Mouse (Mus musculus) spleen, postnatal 10 days (tissue): ENCODE measurements around the gene Lamp2.
A peak's percentile ranks its signal among the peaks of the same experiment; 100 is the strongest.
"Not testable (repeated sequence)": the region's sequence is repeated elsewhere in the genome, so short reads cannot be mapped to it uniquely, and the experiment has no call there.

Source experiments
- DNase-seq, 2 experiments: peaks; one replicate each; pipeline ENCODE4 v3.0.0; 2021 to 2022; ENCODE audit warnings: low spot score in 2 of 2

Lamp2 gene

DNA sequence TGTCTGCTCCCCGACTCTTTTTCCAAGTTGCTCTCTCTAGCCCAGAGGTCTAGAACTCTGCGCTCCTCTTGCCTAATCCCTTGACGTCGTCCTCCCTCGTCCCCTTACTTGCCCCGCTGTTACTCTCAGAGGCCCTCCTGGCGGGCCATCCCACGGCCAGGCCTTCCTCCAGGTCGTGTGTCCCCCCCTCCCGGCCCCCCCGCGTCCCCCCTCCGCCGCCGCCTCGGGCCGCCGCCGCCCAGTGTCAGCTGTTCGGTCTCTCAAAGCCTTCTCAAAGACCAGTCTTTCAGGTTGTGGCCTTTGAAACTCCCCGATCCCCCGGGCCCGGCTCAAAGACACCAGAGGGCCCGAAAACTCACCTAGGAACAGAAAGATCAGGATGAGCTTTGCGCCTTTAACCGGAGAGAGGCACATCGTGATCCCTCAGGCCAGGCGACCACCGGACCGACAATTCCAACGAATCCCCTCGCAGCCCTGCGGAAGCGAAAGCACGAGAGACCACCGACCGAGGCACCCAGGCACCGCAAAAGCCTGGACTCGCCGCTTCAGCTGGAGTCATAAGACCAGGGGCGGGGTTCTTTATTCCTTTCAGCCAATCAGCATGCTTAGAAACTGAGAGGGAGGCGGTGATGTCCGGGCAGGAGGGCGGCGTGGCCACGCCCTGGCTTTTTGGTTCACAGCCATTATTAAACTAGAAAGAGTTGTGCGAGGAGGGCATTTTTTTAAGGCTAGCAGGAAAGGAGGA lies at the start of gene Lamp2:
Gene Lamp2 (minus strand): TSS at position 565 of the 745 bp plus-strand sequence.
- DNase-seq = peak; percentile 54 to 79

DNA sequence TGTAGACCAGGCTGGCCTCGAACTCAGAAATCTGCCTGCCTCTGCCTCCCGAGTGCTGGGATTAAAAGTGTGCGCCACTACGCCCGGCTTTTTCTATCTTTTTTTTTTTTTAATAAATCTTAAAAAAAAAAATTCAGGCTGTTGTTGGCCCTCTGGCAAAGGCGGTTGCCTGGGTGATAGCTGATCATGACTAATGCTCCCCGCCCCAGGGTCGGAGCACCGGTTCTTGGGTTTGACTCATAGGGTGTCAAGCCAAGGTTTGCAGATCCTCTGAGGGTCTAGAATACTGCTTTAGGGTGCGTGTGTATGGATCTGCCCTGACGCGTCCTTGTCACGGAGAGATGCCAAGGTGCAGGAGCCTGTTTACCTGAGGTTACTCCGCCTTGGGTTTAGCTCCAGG lies 48.6 kb upstream of the Lamp2 start:
- no peak for DNase-seq

- DNase-seq = peak in 1 of 2 experiments; percentile 17
These were observed 45.9 kb upstream of the Lamp2 start for GRCm38 (mm10) chrX:38502182-38502581.

DNA sequence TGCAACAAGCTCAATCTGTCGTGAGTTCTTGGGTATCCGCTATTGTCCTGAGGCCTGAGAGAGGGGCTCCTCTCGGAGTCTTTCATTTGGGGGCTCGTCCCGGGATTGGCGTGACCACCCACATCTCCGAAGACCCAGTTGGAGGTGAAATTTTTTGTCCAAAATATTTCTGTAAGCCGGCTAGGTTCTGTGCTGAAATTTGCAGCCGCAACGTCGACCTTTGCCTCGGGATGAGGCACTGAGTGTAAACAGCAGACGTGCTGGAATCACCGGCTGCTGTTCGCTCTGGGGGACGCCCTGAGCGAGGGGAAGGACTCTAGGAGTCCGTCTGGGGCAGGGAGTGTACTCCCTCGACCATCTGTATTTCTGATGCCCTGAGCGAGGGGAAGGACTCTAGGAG lies 29.2 kb upstream of the Lamp2 start:
- DNase-seq = not testable (repeated sequence)

DNA sequence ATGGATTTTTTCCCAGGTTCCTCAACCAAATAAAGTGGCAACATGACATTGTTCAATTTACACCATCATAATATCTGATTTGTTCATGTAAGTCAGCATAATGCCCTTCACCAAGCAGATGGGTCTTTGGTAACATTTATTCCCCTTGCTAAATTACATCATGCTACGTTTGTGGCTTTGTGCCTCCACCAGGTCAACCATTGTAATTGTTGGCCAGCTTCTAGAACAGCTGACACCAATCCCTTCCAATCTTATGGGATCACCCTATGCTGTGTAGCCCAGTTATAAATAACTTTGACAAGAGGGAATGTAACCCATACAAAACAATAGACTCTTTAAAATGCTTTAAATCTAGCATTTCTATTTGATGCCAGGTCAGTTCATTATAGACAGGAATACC lies 22.3 kb upstream of the Lamp2 start:
- DNase-seq = no peak

DNA sequence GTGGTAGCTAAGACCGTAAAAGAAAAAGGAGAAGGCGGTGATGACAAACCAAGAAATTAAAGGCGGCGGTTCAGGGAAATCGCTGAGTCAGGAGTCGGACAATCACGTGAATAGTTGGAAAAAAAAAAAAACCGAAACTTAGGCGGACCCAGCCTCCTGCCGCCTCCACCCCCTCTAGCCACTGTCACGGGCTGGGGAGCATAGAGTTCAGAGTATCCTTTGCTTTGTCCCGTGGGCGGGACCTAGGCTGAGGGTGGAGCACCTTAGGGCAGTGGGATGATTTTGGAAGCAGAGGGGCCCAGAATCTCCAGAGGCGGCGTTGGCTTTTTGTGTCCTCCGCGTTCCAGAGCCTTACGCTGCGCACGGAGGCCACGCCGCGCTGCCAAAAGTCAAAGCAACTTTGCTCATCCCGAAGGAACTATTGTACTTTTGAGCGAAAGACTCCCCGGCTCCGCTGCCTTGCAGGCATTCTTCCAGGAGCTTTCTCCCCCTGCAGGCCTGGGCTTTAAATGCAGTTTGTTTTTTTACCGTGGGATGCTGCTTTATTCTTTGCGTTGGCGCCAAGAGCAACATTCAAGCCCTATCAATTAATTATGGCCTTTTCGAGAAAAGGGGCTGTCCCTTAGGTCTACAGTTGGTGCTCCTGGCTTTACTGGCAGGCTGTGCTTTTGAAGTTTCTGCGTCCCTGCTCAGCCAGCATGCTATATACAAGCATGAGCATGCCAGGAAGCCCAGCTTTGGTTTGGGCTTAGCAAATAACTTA lies 17.5 kb upstream of the Lamp2 start:
- peak; percentile 41 to 70 for DNase-seq

DNA sequence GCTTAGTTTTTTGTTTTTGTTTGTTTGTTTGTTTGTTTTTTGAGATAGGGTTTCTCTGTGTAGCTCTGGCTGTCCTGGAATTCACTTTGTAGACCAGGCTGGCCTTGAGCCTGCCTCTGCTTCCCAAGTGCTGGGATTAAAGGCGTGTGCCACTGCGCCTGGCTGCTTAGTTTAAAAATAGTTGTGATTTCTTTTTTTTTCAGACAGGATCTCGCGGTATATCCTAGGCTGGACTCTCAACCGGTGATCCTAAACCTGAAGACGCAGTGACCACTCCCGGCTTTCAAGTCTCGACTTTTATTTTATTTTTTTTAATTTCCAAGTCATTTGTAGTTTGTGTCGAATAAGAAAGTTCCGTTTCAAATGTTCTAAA lies 16.9 kb upstream of the Lamp2 start:
- DNase-seq = peak in 1 of 2 experiments; percentile 12

- no peak for DNase-seq
These were observed 10.0 kb upstream of the Lamp2 start for GRCm38 (mm10) chrX:38466236-38466635.

GRCm38 (mm10) chrX:38463160-38463559 lies 6.9 kb upstream of the Lamp2 start:
- DNase-seq = no peak

DNA sequence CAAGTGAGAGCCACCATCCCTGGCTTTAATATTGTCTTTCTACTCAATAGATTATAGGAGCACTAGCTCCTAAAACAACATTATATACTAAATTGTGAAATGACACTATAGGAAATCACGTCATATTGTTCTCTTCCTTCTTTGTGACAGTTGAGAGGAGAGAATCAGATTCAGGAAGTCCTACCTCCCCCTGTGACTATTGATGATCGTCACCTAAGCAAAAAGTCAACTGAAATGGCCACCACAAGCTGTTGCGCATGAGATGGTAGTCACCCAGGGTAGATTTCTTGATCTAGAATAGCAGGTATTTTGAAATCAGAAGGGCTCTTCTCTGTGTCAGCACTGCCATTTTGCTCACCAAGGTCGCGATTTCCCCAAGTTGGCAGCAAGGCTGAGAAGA lies 5.8 kb upstream of the Lamp2 start:
- DNase-seq = no peak

GRCm38 (mm10) chrX:38460887-38461286 lies 4.6 kb upstream of the Lamp2 start:
- DNase-seq = no peak

GRCm38 (mm10) chrX:38459076-38459475 lies 2.8 kb upstream of the Lamp2 start:
- DNase-seq = no peak

DNA sequence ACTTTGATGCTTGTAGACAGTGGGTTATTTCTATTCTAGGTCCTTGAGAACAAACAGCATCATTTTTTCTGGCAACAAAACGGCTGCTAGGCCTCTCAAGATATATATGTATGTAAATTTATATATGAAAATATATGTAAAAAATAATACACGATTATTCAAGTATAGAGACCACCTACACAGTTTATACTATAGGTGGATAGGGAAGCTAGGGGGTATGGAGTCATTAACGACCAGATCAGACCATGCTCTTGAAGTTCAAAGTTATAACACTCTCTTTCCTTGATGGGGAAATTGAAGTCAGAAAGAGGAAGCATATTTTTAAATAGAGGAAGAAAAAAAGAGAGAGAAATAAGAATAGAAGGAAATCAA lies 367 bp upstream of the Lamp2 start:
- no peak for DNase-seq

DNA sequence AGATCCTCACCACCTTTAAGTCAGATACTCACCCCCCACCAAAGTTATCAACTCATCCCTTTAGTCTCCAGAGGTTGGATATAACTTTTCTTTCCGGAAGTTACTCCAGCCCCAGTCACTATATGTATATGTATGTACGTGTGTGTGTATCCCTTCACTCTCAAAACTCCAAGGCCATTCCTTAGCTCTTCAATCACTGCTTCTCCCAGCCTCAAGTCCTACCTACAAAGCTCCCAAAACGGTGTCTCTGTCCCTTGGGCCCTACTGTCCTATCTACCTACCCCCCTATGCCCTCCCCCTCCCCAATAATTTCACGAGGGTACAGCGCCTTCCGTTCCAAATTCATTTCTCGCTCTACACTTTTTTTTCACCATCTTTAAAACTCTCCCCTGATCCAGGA lies 780 bp downstream of the Lamp2 start:
- DNase-seq = no peak

DNA sequence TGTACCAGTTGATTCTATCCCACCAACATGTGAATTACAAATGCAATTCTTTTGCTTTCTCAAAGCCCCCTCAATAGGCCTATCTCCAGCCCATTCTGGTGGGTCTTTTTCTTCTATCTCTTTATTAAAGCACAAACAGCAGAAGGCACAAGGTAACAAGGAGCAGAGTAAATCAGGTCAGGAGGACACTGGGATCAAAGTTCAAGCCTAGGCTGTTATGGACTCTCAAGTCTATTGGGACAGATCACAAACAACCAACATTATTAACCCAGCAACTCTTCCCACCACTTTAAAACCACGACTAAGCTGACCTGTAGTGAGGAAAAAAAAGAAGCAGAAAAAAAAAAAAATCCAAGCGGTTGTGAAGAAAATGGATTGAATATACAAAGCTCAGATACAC lies 1.4 kb downstream of the Lamp2 start:
- DNase-seq = no peak

- DNase-seq = no peak
These were observed 2.3 kb downstream of the Lamp2 start for GRCm38 (mm10) chrX:38453924-38454323.

DNA sequence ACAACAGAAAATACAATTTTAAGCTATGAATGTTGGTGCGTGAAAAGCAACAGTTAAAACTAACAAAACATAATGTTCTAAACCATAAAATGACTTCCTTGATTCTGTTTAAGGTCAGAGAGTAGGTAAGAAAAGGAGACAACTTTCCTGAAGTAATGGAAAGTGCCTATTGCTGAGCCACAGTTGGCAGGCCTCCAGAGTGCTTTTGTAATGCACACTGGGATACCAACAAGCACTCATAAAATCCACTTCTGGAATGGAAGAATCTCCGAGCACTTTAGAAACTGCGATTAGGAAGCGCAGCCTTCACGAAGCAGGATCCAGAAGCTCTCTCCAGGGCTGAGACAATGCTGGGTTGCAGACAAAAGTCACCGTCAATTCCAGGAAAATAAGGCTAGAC lies 5.8 kb downstream of the Lamp2 start:
- no peak for DNase-seq

DNA sequence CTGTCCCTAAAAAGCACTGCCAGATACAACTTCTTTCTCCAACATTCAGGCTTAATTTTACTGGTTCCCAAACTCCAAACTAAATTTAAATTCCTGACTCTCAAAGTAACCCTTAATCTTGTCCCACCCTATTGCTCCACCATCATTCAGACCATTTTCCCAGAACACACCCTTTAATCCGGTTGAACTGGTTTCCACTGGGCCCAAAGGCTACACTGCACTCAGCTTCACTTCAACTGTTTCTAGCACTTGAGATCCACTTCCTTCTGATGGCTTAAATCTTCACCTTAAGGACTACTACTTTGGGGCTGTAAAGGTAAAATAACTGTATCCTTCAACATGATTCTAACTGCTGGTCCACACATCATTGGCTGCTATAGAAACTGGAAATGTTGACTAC lies 10.5 kb downstream of the Lamp2 start:
- no peak for DNase-seq

- no peak for DNase-seq
These were observed 13.8 kb downstream of the Lamp2 start for GRCm38 (mm10) chrX:38442425-38442824.

DNA sequence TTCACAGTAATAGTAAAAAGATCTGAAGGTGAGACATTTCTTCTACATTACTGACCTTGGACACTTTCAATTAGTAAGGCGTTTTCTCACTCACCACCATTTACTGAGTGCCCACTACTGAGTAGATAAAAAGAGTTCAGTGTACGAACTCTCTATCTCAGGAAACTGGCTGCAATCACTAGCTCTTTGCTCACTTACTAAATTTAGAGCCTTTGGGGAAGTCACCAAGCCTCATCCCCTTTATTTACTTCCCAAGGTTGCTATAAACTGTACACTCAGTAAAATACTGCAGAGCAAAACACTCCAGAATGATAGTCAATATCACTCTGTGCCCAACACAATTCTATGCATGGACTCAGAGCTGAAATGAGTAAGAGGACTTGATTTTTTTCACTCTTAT lies 16.6 kb downstream of the Lamp2 start:
- DNase-seq = no peak

- peak; percentile 38 to 75 for DNase-seq
These were observed 18.0 kb downstream of the Lamp2 start for GRCm38 (mm10) chrX:38438147-38438791.

GRCm38 (mm10) chrX:38429455-38429854 lies 26.8 kb downstream of the Lamp2 start:
- no peak for DNase-seq
